Mouse (Mus musculus) E14TG2a.4 (cell line): Measurements from ENCODE around the gene Trim30c.

Source experiments
- H3K27me3 ChIP-seq: 2 replicates; pipeline ENCODE4 v1.6.1; 2014; ENCODE audit warnings: low read length, control low read depth; ENCODE audit not compliant: insufficient read depth
- H3K36me3 ChIP-seq: 2 replicates; pipeline ENCODE4 v1.6.1; 2014; ENCODE audit warnings: low read length, control low read depth; ENCODE audit not compliant: insufficient read depth
- H3K4me1 ChIP-seq: replicated peaks from 2 replicates; pipeline ENCODE4 v1.6.1; 2014; ENCODE audit warnings: low read depth, low read length, control low read depth
- H3K4me3 ChIP-seq: replicated peaks from 2 replicates; pipeline ENCODE4 v1.5.1; 2014; ENCODE audit warnings: mild to moderate bottlenecking, low read length
- H3K9me3 ChIP-seq: 2 replicates; pipeline ENCODE4 v1.6.1; 2014; ENCODE audit warnings: low read length, control low read depth
- CTCF ChIP-seq: conservative IDR thresholded peaks from 2 replicates; pipeline ENCODE4 v1.5.1; 2014; ENCODE audit warnings: low read length
- NANOG ChIP-seq: IDR thresholded peaks from 2 replicates; pipeline ENCODE4 v1.6.1; 2014; ENCODE audit warnings: borderline replicate concordance, low read length, mixed read lengths
- POU5F1 ChIP-seq: IDR thresholded peaks from 2 replicates; pipeline ENCODE4 v1.6.1; 2014; ENCODE audit warnings: low read length, borderline replicate concordance

The Trim30c gene

GRCm38 (mm10) chr7:104400698-104401097 is at the start of gene Trim30c:
Gene Trim30c (minus strand): TSS chr7:104400837.
- Histone ChIP-seq H3K4me1 (no peaks in the 10 kb centered on the region), H3K27me3 (no peaks in the 10 kb centered on the region), H3K4me3 (no peak within 1 kb of the TSS), H3K9me3 (no peaks in the 10 kb centered on the region), H3K36me3 (no peaks in the 10 kb centered on the region)
- no peak for TF ChIP-seq POU5F1
- TF ChIP-seq NANOG, result no peak

GRCm38 (mm10) chr7:104445961-104446645 is 45.5 kb upstream of the Trim30c start:
- TF ChIP-seq CTCF (no peak; the same call in none of the 2 replicates), NANOG (no peak), POU5F1 (no peak)
- Histone ChIP-seq H3K27me3 (no peaks in the 10 kb centered on the region), H3K9me3 (no peaks in the 10 kb centered on the region), H3K4me1 (no peaks in the 10 kb centered on the region), H3K4me3 (no peak overlapping the region), H3K36me3 (no peaks in the 10 kb centered on the region)

DNA sequence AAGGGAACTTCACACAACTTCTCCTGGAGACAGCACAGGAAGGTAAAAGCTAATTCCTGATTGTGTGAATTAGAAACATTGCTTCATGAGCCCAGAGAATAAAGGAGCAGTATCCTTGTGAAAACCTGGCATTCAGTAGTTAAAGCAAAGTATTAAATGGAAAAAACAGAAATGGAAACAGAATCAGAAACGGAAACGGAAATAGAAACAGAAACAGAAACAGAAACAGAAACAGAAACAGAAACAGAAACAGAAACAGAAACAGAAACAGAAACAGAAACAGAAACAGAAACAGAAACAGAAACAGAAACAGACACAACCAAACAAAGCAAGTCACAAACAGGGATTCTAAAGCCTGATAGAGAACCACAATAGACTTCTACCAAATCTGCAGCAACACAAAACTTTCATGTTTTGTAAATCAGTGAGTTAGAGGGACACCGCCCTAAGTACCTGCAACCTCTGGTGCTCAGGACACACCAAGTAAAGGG is 3.9 kb upstream of the Trim30c start:
- Histone ChIP-seq H3K36me3 (no peaks in the 10 kb centered on the region), H3K27me3 (no peaks in the 10 kb centered on the region), H3K4me1 (no peaks in the 10 kb centered on the region), H3K9me3 (no peaks in the 10 kb centered on the region), H3K4me3 (no peak overlapping the region)
- no peak for TF ChIP-seq NANOG
- no peak for TF ChIP-seq POU5F1
- no peak for TF ChIP-seq CTCF

DNA sequence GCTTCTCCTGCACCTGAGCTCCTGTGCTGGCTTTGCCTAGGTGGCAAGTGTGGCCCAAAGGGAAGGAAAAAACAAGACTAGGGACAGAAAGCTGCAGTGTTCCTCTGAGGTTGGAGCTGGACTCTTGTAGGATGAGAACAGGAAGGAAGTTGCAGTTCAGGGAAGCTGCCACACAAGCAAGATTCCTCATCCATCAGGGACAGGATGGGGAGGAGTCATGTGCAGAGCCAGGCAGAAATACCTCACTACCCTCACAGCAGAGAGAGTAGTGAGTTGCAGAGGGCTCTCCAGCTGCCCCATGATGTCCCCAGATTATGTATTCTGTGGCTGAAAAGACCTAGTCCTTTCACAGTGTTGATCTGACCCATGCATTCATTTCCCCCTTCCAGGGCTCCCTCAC is 503 bp upstream of the Trim30c start:
- Histone ChIP-seq H3K27me3 (no peaks in the 10 kb centered on the region), H3K4me3 (no peak overlapping the region), H3K9me3 (no peaks in the 10 kb centered on the region), H3K4me1 (no peaks in the 10 kb centered on the region), H3K36me3 (no peaks in the 10 kb centered on the region)
- TF ChIP-seq POU5F1, result no peak
- TF ChIP-seq NANOG, result no peak
- no peak for TF ChIP-seq CTCF

GRCm38 (mm10) chr7:104398492-104398891 is 2.1 kb downstream of the Trim30c start:
- no peak for TF ChIP-seq NANOG
- TF ChIP-seq CTCF, result no peak
- TF ChIP-seq POU5F1, result no peak
- Histone ChIP-seq H3K9me3 (no peaks in the 10 kb centered on the region; the same call in 1 of the 2 replicates), H3K36me3 (no peaks in the 10 kb centered on the region), H3K27me3 (no peaks in the 10 kb centered on the region), H3K4me3 (no peak overlapping the region), H3K4me1 (no peaks in the 10 kb centered on the region)

- no peak within 1 kb of the TSS for H3K4me3 ChIP-seq
- TF ChIP-seq NANOG, result no peak
- TF ChIP-seq CTCF, result no peak
- no peak for TF ChIP-seq POU5F1
- H3K9me3 ChIP-seq, result no peaks in the 10 kb centered on the region
Measured at GRCm38 (mm10) chr7:104369736-104370414, 30.8 kb downstream of the Trim30c start, which contains the start of gene Trim30b. Gene Trim30b (minus strand): TSS chr7:104369884.

DNA sequence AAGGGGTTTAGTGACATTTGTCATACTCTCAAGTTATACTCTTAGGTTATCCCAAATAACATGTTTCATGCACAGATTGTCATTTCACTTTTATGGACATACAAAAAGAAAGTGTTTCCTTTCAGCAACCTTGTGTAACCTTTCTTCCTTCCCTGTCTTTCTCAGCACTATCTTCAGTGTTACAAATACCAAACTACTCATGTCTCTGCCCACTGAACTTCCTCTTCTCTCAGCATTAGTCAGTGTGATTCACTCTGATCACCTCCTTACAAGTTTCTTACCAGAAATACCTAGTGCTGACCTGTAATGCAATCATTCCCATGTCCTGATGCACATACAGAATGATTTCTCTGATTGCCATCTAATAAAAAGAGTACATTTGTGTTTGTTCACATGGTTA is 34.3 kb downstream of the Trim30c start:
- TF ChIP-seq NANOG (no peak), CTCF (no peak), POU5F1 (no peak)
- Histone ChIP-seq H3K36me3 (no peaks in the 10 kb centered on the region), H3K4me3 (no peak overlapping the region), H3K27me3 (no peaks in the 10 kb centered on the region), H3K9me3 (no peaks in the 10 kb centered on the region), H3K4me1 (no peaks in the 10 kb centered on the region)

More at GRCm38 (mm10) chr7:104369736-104370414, 30.8 kb downstream of the Trim30c start, which contains the start of gene Trim30b:
- Histone ChIP-seq H3K27me3 (no peaks in the 10 kb centered on the region), H3K36me3 (no peaks in the 10 kb centered on the region), H3K4me1 (no peaks in the 10 kb centered on the region)

- Histone ChIP-seq H3K36me3 (no peaks in the 10 kb centered on the region), H3K27me3 (no peaks in the 10 kb centered on the region), H3K4me1 (peaks cover 9% of the 10 kb centered on the region), H3K4me3 (no peak overlapping the region), H3K9me3 (no peaks in the 10 kb centered on the region)
- TF ChIP-seq CTCF, result no peak
- TF ChIP-seq NANOG, result no peak
- TF ChIP-seq POU5F1, result no peak
Measured at GRCm38 (mm10) chr7:104353600-104353967, 47.1 kb downstream of the Trim30c start.
